Mouse (Mus musculus): ENCODE measurements around the gene C1galt1c1.

Gene C1galt1c1

DNA sequence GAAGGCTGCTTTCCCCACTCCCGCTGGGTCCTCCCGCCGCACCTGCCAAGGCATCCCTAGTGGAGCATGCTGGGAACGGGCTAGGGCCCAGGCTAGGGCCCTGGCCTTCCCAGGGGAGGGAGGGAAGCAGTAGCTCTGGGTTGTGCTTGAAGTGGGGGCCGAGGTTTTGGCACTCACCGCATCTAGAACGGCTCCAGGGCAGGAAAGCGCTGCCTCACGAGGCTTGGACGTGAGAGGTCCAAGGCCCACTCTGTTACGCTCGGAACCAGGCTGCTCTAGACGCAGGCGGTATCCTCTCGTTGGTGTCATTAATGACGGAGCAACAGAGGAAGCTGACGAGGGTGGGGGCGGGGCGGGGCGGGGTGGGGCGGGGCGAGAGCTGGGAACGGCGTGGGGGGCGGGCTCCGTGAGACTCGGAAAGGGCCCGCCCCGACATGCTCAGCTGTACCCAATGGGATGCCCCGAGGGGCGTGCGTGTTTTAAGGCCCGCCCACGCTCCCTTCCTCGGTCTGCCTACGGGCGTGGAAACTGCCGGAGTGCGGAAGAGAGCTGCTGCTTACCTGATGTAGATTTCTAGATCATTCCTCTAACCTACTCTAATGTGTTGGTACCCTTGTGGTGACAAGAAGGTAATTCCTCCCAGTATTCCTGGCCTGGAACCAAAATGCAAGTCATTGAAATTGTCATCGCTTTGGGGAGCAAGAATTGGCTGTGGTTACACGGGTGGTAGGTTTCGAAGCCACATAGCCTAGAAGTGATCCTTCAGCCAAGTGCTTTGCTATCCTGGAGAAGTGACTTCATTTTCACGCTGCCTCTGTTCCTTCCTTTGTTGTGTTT lies at the start of gene C1galt1c1:
TSS of gene C1galt1c1 (minus strand) at position 287 of the 837 bp plus-strand sequence.
- DNase-seq (ENCODE audit: low spot score) = peak; percentile 91

GRCm38 (mm10) chrX:38681972-38682371 lies 47.1 kb upstream of the C1galt1c1 start:
- DNase-seq (ENCODE audit: low spot score) = no peak

DNA sequence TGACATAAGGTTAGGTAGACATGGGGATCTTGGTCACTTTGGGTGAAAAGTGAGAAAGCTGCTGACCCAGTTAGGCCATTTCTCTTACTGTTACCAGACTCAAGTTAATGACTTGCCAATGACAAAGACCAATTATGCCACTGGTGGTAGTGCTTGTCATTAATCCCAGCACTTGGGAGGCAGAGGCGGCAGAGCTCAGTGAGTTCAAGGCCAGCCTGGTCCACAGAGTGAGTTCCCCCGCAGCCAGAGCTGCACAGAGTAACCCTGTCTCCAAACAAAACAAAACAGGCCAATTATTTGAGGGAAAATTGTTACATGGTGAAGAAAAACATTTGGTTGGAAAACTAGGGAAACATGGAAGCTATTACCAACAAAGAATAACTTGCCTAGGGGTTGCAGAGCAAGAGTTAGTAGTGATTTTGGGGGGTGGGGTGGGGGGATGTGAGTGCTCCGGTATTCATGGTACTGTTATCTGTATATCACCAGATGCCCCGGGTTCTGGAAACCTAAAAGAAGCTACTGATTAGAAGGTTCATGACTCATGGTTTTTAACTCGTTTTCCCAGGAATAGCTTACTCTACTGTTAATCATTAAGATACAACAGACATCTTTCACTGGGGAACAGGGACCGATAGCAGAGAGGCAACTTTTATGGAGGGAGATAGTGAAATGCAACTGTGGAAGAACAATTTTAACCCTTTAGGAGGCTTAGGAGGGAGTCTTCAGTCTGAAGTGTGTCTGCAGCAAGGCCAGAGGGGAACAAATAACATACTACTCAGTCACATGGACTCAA lies 34.4 kb upstream of the C1galt1c1 start:
- no peak for DNase-seq (ENCODE audit: low spot score)

GRCm38 (mm10) chrX:38656206-38656883 lies 21.5 kb upstream of the C1galt1c1 start:
- no peak for DNase-seq (ENCODE audit: low spot score)

DNA sequence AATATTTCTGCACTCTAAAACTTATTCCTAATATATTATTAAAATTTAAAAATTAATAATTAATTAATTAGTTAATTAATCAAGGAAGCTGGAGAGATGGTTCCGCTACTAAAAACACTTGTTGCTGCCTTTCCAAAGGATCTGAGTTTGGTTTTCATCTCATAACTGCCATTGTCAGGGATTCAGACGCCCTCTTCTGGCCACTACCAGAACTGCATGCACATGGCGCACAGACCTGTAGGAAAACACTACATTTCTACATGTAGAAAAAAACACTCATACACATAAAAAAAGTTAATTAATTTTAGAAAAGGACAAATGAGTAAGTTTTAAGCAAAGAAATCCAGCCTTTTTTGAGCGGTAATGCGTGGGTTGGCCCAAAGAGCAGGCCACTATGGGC lies 19.8 kb upstream of the C1galt1c1 start:
- DNase-seq (ENCODE audit: low spot score) = no peak

- DNase-seq (ENCODE audit: low spot score) = no peak
Observed at GRCm38 (mm10) chrX:38653181-38653580, 18.3 kb upstream of the C1galt1c1 start.

DNA sequence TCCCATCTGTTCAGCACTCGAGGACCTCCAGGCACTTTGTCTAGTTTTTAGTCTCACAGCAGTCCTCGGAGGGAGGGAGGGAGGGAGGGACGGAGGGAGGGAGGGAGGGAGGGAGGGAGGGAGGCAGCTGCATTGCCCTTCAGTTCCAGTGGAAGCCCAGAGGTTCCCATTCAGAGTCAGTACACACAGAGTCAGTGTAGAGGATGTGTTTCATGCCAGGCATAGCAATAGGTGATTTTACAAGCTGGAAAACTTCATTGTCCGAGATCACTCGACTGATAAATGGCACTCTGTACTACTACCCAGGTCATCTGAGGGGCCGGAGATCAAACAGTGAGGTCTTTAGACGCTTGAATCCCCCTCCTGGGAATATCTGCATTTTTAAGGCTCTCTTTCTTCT lies 16.3 kb upstream of the C1galt1c1 start:
- DNase-seq (ENCODE audit: low spot score) = no peak

GRCm38 (mm10) chrX:38650404-38651039 lies 15.6 kb upstream of the C1galt1c1 start:
- DNase-seq (ENCODE audit: low spot score) = no peak

- no peak for DNase-seq (ENCODE audit: low spot score)
Observed at GRCm38 (mm10) chrX:38642183-38642582, 7.3 kb upstream of the C1galt1c1 start.

- DNase-seq (ENCODE audit: low spot score) = no peak
Observed at GRCm38 (mm10) chrX:38641435-38641834, 6.5 kb upstream of the C1galt1c1 start.

- no peak for DNase-seq (ENCODE audit: low spot score)
Observed at GRCm38 (mm10) chrX:38635638-38635931, 698 bp upstream of the C1galt1c1 start.

DNA sequence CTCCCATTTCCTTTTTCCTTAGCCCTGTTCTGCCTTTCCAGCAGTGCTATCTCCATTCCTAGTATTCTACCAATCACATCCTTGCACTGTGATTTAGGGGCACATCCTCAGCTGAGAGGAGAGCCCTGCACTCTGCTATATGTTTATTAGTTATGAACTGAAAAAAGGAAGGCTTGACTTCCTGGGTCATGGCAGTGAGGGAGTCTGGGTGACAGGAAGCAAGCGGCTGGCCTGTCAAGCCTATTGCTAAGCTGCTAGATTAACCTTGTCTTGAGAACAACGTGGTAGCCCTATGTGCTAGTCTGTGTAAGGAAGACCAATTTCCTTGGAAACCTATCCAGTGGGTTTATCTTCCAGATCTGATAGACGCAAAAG lies 33.9 kb downstream of the C1galt1c1 start:
- peak; percentile 2 for DNase-seq (ENCODE audit: low spot score)

GRCm38 (mm10) chrX:38600177-38600994 lies 34.5 kb downstream of the C1galt1c1 start, which contains the start of gene Mcts1:
TSS of gene Mcts1 (plus strand) at chrX:38600578.
- peak; percentile 64 for DNase-seq (ENCODE audit: low spot score)

DNA sequence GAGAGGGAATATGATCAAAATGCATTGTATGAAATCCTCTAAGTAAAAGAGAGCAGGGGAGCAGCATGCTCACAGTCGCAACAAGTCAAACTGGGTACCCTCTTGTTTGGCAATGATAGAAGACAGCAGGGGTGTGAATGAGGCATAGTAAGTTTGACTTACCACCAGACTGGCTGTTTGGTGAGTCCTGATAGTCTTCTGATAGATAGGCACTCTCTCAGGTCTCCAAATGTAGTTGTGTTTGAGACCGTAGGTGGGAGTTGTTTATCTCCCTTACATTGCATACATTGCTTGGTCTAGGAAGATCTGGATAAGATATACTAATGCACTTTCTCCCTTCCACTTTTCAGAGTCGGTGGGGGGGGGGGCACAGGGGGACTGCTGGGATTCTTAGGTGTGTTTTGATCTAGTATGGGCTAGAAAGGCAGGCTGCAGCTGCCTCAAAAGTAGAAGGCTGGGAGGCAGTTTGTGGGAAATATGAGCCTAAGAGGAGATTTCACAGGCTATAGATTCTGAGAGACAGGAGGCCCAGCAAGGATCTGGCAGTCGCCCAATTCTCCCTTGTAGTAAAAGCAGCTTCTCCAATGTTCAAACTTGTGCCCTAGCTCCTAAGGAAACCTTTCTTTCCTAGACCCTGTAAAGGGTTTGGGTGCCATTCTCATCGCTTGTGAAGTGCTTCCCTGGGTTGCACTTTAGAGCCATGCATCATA lies 41.6 kb downstream of the C1galt1c1 start:
- DNase-seq (ENCODE audit: low spot score) = peak; percentile 2

- DNase-seq (ENCODE audit: low spot score) = no peak
Observed at GRCm38 (mm10) chrX:38591749-38592148, 43.1 kb downstream of the C1galt1c1 start.

DNA sequence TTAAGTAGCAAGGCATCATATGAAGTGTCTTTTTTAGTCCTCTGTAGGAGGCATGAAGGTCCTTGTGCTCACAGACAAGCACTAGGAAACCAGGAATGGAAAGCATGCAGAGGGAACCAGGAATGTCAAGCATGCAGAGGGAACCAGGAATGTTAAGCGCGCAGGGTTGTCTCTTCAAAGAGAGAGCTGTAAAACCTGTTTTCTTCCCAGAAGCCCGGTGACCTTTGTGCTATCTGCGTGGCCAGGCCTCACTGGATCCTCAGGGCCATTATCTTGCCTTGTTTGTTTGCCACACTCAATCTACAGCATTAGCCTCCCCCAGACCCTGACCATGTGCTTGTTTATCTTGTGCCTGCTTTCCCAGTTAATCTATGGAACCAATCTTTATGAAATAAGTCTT lies 45.1 kb downstream of the C1galt1c1 start:
- DNase-seq (ENCODE audit: low spot score) = peak; percentile 5

DNA sequence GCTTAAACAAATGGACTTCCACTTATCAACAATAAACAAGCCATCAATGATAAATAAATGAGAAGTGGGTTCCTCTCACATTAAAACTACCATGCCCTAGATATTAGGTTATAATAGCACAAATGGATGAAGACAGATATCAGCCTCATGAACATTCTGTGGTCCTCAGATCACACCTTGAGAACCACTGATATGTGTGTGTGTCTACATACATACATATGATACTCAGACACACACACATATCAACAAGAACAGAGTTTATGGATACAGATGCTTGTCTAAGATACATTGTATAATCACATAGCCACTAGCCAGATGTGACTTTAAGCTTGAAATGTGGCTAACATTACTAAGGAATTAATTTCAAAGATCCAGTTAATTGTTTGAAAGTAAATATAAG lies 51.6 kb downstream of the C1galt1c1 start:
- DNase-seq (ENCODE audit: low spot score) = no peak

DNA sequence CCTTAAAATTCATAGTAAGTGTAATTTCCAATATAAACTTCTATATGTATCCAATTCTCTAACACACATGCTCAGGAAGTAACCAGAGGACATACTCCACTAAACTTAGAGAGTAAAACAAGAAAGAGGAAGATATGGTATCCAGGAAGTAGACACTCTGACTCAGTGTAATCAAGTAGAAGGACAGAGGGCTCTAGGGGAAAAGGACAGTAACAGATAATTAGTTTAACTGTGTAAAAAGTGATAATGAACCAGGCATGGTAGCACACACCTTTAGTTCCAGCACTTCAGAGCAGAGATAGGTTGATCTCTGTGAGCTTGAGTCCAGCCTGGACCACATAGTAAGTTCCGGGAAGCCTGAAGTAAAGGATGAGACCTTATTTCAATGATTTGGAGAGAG lies 53.7 kb downstream of the C1galt1c1 start:
- DNase-seq (ENCODE audit: low spot score) = no peak

Measured in urinary bladder, postnatal 14 days (tissue).